Mouse (Mus musculus): Measurements from ENCODE around the gene Cfi. TPM values are rescaled to one million over a fixed set of nuclear protein-coding genes. Genes with fewer than 3 reads are reported as not detected.

Gene Cfi
- 0.59 and 0.76 TPM in 2 replicates for polyA plus RNA-seq (2012; rRNA removed)

- WGBS: 40% methylated on average over 6 of the region's 6 CpGs
- TF ChIP-seq CTCF (IDR thresholded peaks at IDR 0.05; ENCODE audit: insufficient read depth, low read length): no peak
- TF ChIP-seq POLR2A (IDR thresholded peaks at IDR 0.05; ENCODE audit: borderline replicate concordance, extremely low read depth, low read depth, low read length): no peak
- peak within 1 kb of the TSS; percentile 47 for H3K4me3 ChIP-seq (replicated peaks; ENCODE audit: extremely low read depth, low read depth, low read length)
Observed at GRCm38 (mm10) chr3:129835388-129835934, at the start of gene Cfi. Gene Cfi (plus strand): TSS chr3:129835884.

GRCm38 (mm10) chr3:129793801-129794200 is 41.9 kb upstream of the Cfi start:
- H3K4me3 ChIP-seq (replicated peaks; ENCODE audit: extremely low read depth, low read depth, low read length): no peak overlapping the region
- no peaks in the 10 kb centered on the region for H3K4me1 ChIP-seq (ENCODE audit: control insufficient read depth, insufficient read depth, low read length)
- WGBS: 82% methylated on average over 5 of the region's 5 CpGs
- TF ChIP-seq CTCF (IDR thresholded peaks at IDR 0.05; ENCODE audit: insufficient read depth, low read length): no peak
- no peak for TF ChIP-seq POLR2A (IDR thresholded peaks at IDR 0.05; ENCODE audit: borderline replicate concordance, extremely low read depth, low read depth, low read length)
- DNase-seq: no peak

More at GRCm38 (mm10) chr3:129835388-129835934, at the start of gene Cfi:
- H3K4me1 ChIP-seq (ENCODE audit: control insufficient read depth, insufficient read depth, low read length): no peaks in the 10 kb centered on the region; the same call in 1 of the 2 replicates
- DNase-seq: no peak

GRCm38 (mm10) chr3:129797341-129797740 is 38.3 kb upstream of the Cfi start:
- H3K4me3 ChIP-seq (replicated peaks; ENCODE audit: extremely low read depth, low read depth, low read length): no peak overlapping the region
- DNase-seq: no peak
- TF ChIP-seq CTCF (IDR thresholded peaks at IDR 0.05; ENCODE audit: insufficient read depth, low read length) (no peak), POLR2A (IDR thresholded peaks at IDR 0.05; ENCODE audit: borderline replicate concordance, extremely low read depth, low read depth, low read length) (no peak)
- 71% methylated on average over 5 of the region's 5 CpGs for WGBS
- no peaks in the 10 kb centered on the region for H3K4me1 ChIP-seq (ENCODE audit: control insufficient read depth, insufficient read depth, low read length)

GRCm38 (mm10) chr3:129798551-129798950 is 37.1 kb upstream of the Cfi start:
- no peak for TF ChIP-seq CTCF (IDR thresholded peaks at IDR 0.05; ENCODE audit: insufficient read depth, low read length)
- no peak for TF ChIP-seq POLR2A (IDR thresholded peaks at IDR 0.05; ENCODE audit: borderline replicate concordance, extremely low read depth, low read depth, low read length)
- 68% methylated on average over 11 of the region's 11 CpGs for WGBS
- DNase-seq: no peak
- Histone ChIP-seq H3K4me3 (replicated peaks; ENCODE audit: extremely low read depth, low read depth, low read length) (no peak overlapping the region), H3K4me1 (ENCODE audit: control insufficient read depth, insufficient read depth, low read length) (no peaks in the 10 kb centered on the region)

GRCm38 (mm10) chr3:129799011-129799410 is 36.7 kb upstream of the Cfi start:
- 70% methylated on average over 2 of the region's 2 CpGs for WGBS
- H3K4me1 ChIP-seq (ENCODE audit: control insufficient read depth, insufficient read depth, low read length): no peaks in the 10 kb centered on the region
- H3K4me3 ChIP-seq (replicated peaks; ENCODE audit: extremely low read depth, low read depth, low read length): no peak overlapping the region
- DNase-seq: no peak
- TF ChIP-seq POLR2A (IDR thresholded peaks at IDR 0.05; ENCODE audit: borderline replicate concordance, extremely low read depth, low read depth, low read length) (no peak), CTCF (IDR thresholded peaks at IDR 0.05; ENCODE audit: insufficient read depth, low read length) (no peak)

- no peaks in the 10 kb centered on the region for H3K4me1 ChIP-seq (ENCODE audit: control insufficient read depth, insufficient read depth, low read length)
- DNase-seq: no peak
- no peak for TF ChIP-seq POLR2A (IDR thresholded peaks at IDR 0.05; ENCODE audit: borderline replicate concordance, extremely low read depth, low read depth, low read length)
- no peak for TF ChIP-seq CTCF (IDR thresholded peaks at IDR 0.05; ENCODE audit: insufficient read depth, low read length)
- no peak within 1 kb of the TSS for H3K4me3 ChIP-seq (replicated peaks; ENCODE audit: extremely low read depth, low read depth, low read length)
- WGBS: 63% methylated on average over 10 of the region's 10 CpGs
Observed at GRCm38 (mm10) chr3:129803765-129804164, 31.9 kb upstream of the Cfi start, which contains the start of gene Lrit3. Gene Lrit3 (minus strand): TSS chr3:129804030.

- no peak for DNase-seq
- no peak for TF ChIP-seq POLR2A (IDR thresholded peaks at IDR 0.05; ENCODE audit: borderline replicate concordance, extremely low read depth, low read depth, low read length)
- Histone ChIP-seq H3K4me1 (ENCODE audit: control insufficient read depth, insufficient read depth, low read length) (no peaks in the 10 kb centered on the region), H3K4me3 (replicated peaks; ENCODE audit: extremely low read depth, low read depth, low read length) (no peak overlapping the region)
- WGBS: 39% methylated on average over 9 of the region's 9 CpGs
Observed at GRCm38 (mm10) chr3:129820847-129821246, 14.8 kb upstream of the Cfi start.

GRCm38 (mm10) chr3:129821736-129822135 is 13.9 kb upstream of the Cfi start:
- TF ChIP-seq CTCF (IDR thresholded peaks at IDR 0.05; ENCODE audit: insufficient read depth, low read length) (no peak), POLR2A (IDR thresholded peaks at IDR 0.05; ENCODE audit: borderline replicate concordance, extremely low read depth, low read depth, low read length) (no peak)
- no peak for DNase-seq
- no peaks in the 10 kb centered on the region for H3K4me1 ChIP-seq (ENCODE audit: control insufficient read depth, insufficient read depth, low read length)
- WGBS: 75% methylated on average over 8 of the region's 8 CpGs
- no peak overlapping the region for H3K4me3 ChIP-seq (replicated peaks; ENCODE audit: extremely low read depth, low read depth, low read length)

GRCm38 (mm10) chr3:129822206-129822775 is 13.4 kb upstream of the Cfi start, which contains the start of gene Rrh:
Gene Rrh (minus strand): TSS chr3:129822587.
- TF ChIP-seq POLR2A (IDR thresholded peaks at IDR 0.05; ENCODE audit: borderline replicate concordance, extremely low read depth, low read depth, low read length) (no peak), CTCF (IDR thresholded peaks at IDR 0.05; ENCODE audit: insufficient read depth, low read length) (no peak)
- WGBS: 93% methylated on average over 11 of the region's 11 CpGs
- no peak for DNase-seq
- Histone ChIP-seq H3K4me3 (replicated peaks; ENCODE audit: extremely low read depth, low read depth, low read length) (no peak within 1 kb of the TSS), H3K4me1 (ENCODE audit: control insufficient read depth, insufficient read depth, low read length) (no peaks in the 10 kb centered on the region)

GRCm38 (mm10) chr3:129823293-129823692 is 12.4 kb upstream of the Cfi start:
- no peaks in the 10 kb centered on the region for H3K4me1 ChIP-seq (ENCODE audit: control insufficient read depth, insufficient read depth, low read length)
- 52% methylated on average over 5 of the region's 5 CpGs for WGBS
- TF ChIP-seq POLR2A (IDR thresholded peaks at IDR 0.05; ENCODE audit: borderline replicate concordance, extremely low read depth, low read depth, low read length) (no peak), CTCF (IDR thresholded peaks at IDR 0.05; ENCODE audit: insufficient read depth, low read length) (0 out of 2 replicates have a peak, but pooled peaks have one; percentile 9)
- H3K4me3 ChIP-seq (replicated peaks; ENCODE audit: extremely low read depth, low read depth, low read length): no peak overlapping the region
- no peak for DNase-seq

Measured in lung, adult 2 months (tissue).